Mouse (Mus musculus): ENCODE data around the gene Gm49711. TPM values are rescaled to one million over a fixed set of nuclear protein-coding genes. Genes with fewer than 3 reads are reported as not detected.

The Gm49711 gene
- polyA plus RNA-seq, 1 experiment from 2014 or later: 0.15 TPM

DNA sequence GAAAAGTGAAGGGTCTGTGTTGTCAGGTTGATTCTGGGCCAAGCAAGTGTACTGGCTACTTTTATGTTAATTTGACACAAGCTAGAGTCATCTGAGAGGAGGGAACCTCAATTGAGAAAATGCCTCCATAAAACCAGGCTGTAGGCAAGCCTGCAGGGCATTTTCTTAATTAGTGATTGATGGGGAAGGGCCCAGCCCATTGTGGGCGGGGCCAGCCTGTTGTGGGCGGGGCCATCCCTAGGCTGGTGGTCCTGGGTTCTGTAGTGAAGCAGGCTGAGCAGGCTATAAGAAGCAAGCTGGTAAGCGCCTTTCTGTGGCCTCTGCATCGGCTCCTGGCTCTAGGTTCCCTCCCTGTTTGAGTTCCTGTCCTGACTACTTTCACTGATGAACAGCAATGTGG, 69.1 kb downstream of the Gm49711 start:
- Histone ChIP-seq H3K4me2 (no peak overlapping the region), H3K4me3 (no peak overlapping the region), H3K9me3 (replicated peaks) (peaks cover 13% of the 10 kb centered on the region), H3K36me3 (no peaks in the 10 kb centered on the region), H3K27me3 (replicated peaks) (no peaks in the 10 kb centered on the region), H3K4me1 (replicated peaks) (0 out of 2 replicates have a peak, but pooled peaks cover 7% of the 10 kb centered on the region), H3K27ac (ENCODE audit: poor library complexity, severe bottlenecking) (no peak overlapping the region), H3K9ac (no peak overlapping the region)
- 52% methylated on average over 4 of the region's 4 CpGs for WGBS
- no peak for ATAC-seq (ENCODE audit: insufficient number of reproducible peaks, low FRiP score)

DNA sequence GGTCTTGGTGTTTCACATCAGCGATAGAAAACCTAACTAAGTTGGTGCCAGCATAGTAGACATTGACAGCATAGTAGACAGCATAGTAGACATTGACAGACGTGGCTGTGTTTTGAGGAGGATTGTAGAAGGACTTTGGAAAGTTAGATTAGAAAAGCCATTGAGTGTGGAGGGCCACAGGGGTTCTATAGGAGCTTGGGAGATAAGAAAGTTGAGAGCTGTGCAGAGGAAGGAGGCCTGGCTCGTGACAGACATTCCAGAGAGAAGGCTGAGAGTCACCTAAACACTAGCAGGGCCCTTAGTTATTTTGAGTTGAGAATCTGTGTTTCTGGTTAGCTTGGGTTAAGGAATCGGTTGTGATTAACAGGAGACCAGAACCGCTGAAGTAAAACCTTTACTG, 69.5 kb downstream of the Gm49711 start:
- Histone ChIP-seq H3K27ac (ENCODE audit: poor library complexity, severe bottlenecking) (no peak overlapping the region), H3K27me3 (replicated peaks) (no peaks in the 10 kb centered on the region), H3K4me2 (no peak overlapping the region), H3K9me3 (replicated peaks) (peaks cover 13% of the 10 kb centered on the region), H3K4me3 (no peak overlapping the region), H3K9ac (no peak overlapping the region), H3K4me1 (replicated peaks) (0 out of 2 replicates have a peak, but pooled peaks cover 7% of the 10 kb centered on the region), H3K36me3 (no peaks in the 10 kb centered on the region)
- no peak for ATAC-seq (ENCODE audit: insufficient number of reproducible peaks, low FRiP score)
- 59% methylated on average over 5 of the region's 5 CpGs for WGBS

DNA sequence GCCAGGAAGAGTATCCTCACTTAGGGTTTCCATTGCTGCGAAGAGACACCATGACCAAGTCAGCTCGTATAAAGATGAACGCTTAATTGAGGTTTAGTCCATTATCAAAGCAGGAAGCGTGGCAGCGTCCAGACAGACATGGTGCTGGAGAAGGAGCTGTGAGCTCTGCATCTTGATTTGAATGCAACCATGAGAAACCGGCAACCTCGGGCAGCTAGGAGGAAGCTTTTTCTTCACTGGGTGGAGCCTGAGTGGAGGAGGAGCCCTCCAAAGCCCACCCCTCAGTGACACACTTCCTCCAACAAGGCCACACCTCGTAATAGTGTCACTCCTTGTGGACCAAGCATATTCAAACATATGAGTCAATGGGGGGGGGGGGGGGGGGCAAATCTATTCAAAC, 71.7 kb downstream of the Gm49711 start:
- no peak for ATAC-seq (ENCODE audit: insufficient number of reproducible peaks, low FRiP score)
- Histone ChIP-seq H3K9ac (no peak overlapping the region), H3K4me2 (no peak overlapping the region), H3K4me3 (no peak overlapping the region), H3K27ac (ENCODE audit: poor library complexity, severe bottlenecking) (no peak overlapping the region), H3K9me3 (replicated peaks) (peaks cover 4% of the 10 kb centered on the region; the same call in 1 of the 2 replicates), H3K4me1 (replicated peaks) (0 out of 2 replicates have a peak, but pooled peaks cover 7% of the 10 kb centered on the region), H3K27me3 (replicated peaks) (no peaks in the 10 kb centered on the region), H3K36me3 (no peaks in the 10 kb centered on the region)
- 87% methylated on average over 8 of the region's 8 CpGs for WGBS

DNA sequence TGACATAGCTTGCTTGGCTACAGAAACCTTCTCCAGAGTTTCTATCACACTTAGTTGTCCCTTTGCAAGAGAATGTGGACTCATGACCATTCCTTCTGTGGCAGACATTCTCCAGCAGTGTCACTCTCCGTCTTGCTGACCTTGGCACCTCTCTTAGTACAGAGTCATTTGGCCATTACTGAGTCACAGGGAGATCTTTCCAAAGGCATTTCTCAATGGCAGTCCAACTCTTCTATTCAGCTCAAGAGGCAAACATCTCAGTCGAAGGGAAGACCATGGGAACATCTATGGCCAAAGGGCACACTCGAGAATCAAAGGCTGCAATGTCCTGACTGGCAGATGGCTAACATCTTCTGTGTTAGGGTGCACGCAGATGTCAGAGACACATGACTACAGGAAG, 74.4 kb downstream of the Gm49711 start:
- H3K9ac ChIP-seq: no peak overlapping the region
- H3K4me3 ChIP-seq: no peak overlapping the region
- no peaks in the 10 kb centered on the region for H3K36me3 ChIP-seq
- 0 out of 2 replicates have a peak, but pooled peaks cover 3% of the 10 kb centered on the region for H3K4me1 ChIP-seq (replicated peaks)
- no peak for ATAC-seq (ENCODE audit: insufficient number of reproducible peaks, low FRiP score)
- H3K4me2 ChIP-seq: no peak overlapping the region
- 72% methylated on average over 4 of the region's 4 CpGs for WGBS
- no peaks in the 10 kb centered on the region for H3K27me3 ChIP-seq (replicated peaks)
- no peak overlapping the region for H3K27ac ChIP-seq (ENCODE audit: poor library complexity, severe bottlenecking)
- 0 out of 2 replicates have a peak, but pooled peaks cover 3% of the 10 kb centered on the region for H3K9me3 ChIP-seq (replicated peaks)

DNA sequence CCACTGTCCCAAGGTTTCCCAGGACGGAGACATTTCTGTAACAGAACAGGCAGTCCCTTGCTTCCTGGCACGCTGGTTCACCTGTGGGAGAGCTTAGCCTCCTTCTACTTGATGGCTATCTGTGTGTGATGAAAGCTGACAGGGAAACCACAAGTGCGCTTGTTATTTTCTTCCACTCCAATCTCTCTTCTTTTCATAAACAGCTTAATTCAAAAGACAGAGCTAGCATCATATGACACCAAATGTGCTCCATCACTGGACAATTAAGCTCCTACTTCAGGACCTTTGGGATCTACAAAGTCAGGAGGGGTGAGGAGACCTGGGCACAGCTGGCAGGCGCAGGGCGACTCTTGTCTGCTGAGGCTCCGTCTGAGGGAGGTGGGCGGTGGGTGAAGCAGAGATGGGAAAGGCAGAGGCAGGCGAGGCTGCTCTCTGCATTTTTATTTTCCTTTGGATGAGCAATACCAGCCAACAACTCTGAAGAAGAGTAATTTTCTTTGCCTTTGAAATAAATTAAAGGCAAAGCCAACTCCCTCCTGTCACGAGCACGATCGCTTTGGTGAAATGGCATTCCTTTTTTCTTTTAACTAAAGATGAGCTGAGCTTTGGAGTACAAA, 76.1 kb downstream of the Gm49711 start:
- peaks cover 2% of the 10 kb centered on the region; the same call in 1 of the 2 replicates for H3K4me1 ChIP-seq (replicated peaks)
- no peak overlapping the region for H3K27ac ChIP-seq (ENCODE audit: poor library complexity, severe bottlenecking)
- 0 out of 2 replicates have a peak, but pooled peaks cover 3% of the 10 kb centered on the region for H3K9me3 ChIP-seq (replicated peaks)
- H3K36me3 ChIP-seq: no peaks in the 10 kb centered on the region
- WGBS: 85% methylated on average over 11 of the region's 11 CpGs
- no peaks in the 10 kb centered on the region for H3K27me3 ChIP-seq (replicated peaks)
- no peak overlapping the region for H3K9ac ChIP-seq
- ATAC-seq (ENCODE audit: insufficient number of reproducible peaks, low FRiP score): no peak
- H3K4me3 ChIP-seq: no peak overlapping the region
- H3K4me2 ChIP-seq: no peak overlapping the region

DNA sequence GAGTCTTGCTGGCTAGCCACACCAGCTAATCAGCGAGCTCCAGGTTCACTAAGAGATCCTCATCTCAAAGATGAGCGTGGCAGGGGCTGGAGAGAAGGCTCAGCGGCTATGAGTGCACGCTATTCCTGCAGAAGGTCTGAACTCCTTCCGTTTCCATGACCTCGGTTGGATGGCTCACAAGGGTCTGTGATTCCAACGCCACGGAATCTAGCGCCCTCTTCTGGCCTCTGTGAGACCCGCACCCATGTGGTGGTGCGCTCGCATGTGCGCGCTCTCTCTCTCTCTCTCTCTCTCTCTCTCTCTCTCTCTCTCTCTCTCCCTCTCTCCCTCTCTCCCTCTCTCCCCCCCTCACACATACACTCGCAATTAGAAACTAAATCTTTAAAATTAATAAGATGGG, 78.2 kb downstream of the Gm49711 start:
- WGBS: 86% methylated on average over 15 of the region's 15 CpGs

DNA sequence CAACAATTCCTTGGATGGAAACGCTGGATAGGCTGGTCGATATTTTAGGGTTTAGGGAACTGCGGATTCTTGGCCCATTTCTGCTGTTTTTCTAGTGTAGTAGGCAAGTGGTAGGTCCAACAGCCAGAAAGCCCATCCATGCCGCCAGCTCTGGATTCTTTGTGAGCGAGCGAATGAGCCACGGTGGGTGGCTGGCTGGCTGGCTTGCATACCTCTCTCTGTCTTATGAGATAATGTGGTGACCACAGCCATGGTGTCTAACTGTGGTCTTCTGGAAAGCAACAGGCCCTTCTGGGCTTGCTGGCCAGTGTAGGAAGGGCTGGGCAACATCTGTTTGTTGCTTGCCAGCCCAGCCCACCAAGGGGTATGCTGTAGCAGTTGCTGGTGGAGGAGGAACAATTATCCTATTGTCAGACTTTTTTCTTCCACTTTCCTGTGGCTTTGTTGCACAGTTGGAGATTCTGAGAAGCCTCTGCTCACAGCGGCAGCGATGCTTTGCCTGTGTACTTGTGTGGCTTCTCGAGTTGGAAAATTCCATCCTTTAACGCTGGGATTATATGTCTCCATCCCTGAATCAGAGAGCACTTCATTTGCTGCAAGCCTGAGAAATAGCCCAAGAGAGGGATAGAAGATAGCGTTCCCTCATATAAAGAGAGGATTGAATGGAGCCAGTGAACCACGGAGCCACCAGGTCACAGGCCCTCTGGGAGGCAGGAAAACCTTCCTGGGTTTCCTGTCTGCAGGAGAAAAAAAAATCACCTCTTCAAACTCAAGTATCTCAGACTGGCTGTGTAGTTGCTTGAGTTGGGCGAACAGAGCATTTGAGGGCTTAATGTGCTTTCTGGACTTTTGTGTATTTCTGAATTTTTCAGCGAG, 81.5 kb downstream of the Gm49711 start:
- no peak overlapping the region for H3K9ac ChIP-seq
- no peaks in the 10 kb centered on the region for H3K27me3 ChIP-seq (replicated peaks)
- no peaks in the 10 kb centered on the region for H3K36me3 ChIP-seq
- no peak overlapping the region for H3K4me2 ChIP-seq
- WGBS: 60% methylated on average over 15 of the region's 15 CpGs
- peaks cover 6% of the 10 kb centered on the region; the same call in 1 of the 2 replicates for H3K9me3 ChIP-seq (replicated peaks)
- no peak for ATAC-seq (ENCODE audit: insufficient number of reproducible peaks, low FRiP score)
- no peak overlapping the region for H3K4me3 ChIP-seq
- peaks cover 14% of the 10 kb centered on the region; the same call in 1 of the 2 replicates for H3K4me1 ChIP-seq (replicated peaks)
- no peak overlapping the region for H3K27ac ChIP-seq (ENCODE audit: poor library complexity, severe bottlenecking)

More for the DNA sequence above, 78.2 kb downstream of the Gm49711 start:
- Histone ChIP-seq H3K4me1 (replicated peaks) (peaks cover 10% of the 10 kb centered on the region; the same call in 1 of the 2 replicates), H3K4me3 (no peak overlapping the region), H3K36me3 (no peaks in the 10 kb centered on the region), H3K9me3 (replicated peaks) (0 out of 2 replicates have a peak, but pooled peaks cover 3% of the 10 kb centered on the region), H3K27me3 (replicated peaks) (no peaks in the 10 kb centered on the region), H3K4me2 (no peak overlapping the region), H3K27ac (ENCODE audit: poor library complexity, severe bottlenecking) (no peak overlapping the region), H3K9ac (no peak overlapping the region)
- no peak for ATAC-seq (ENCODE audit: insufficient number of reproducible peaks, low FRiP score)

DNA sequence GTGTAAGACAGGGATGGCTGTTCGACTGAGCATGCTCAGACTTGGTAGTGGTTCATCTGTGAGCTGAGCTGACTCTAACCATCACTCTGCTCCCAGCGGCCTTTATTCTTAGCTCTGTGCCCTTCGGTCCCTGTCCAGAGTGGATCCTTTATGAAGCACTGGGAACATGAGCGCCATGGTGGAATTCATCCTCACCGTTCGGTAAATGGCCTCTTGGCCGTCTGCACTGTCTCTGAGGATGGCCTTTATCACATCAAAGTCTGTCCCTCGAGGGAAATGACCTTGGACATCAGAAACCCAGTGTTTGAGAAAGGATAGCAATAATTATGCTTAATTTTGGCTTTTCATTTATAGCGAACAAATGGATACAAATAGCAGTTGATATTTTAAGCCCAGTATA, 82.2 kb downstream of the Gm49711 start:
- Histone ChIP-seq H3K4me1 (replicated peaks) (peaks cover 14% of the 10 kb centered on the region; the same call in 1 of the 2 replicates), H3K27me3 (replicated peaks) (no peaks in the 10 kb centered on the region), H3K4me2 (no peak overlapping the region), H3K36me3 (no peaks in the 10 kb centered on the region), H3K27ac (ENCODE audit: poor library complexity, severe bottlenecking) (no peak overlapping the region), H3K9me3 (replicated peaks) (peaks cover 6% of the 10 kb centered on the region; the same call in 1 of the 2 replicates), H3K9ac (no peak overlapping the region), H3K4me3 (no peak overlapping the region)
- WGBS: 74% methylated on average over 9 of the region's 9 CpGs
- ATAC-seq (ENCODE audit: insufficient number of reproducible peaks, low FRiP score): no peak

DNA sequence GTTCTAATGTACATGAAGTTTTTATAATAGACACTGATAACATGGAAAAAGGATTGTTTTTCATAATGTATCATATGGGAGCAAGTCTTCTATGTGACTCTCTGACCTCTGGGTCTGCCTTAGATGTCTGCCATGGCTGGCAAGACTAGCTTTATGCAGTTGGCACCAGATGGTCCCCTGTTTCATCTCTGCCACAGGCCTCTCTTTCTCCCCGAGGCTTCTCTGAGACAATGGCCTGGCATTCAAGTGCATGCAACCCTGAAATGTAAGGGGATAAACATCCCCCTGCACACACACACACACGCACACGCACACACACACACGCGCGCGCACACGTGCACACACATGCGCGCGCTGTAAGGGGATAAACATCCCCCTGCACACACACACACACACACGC, 82.9 kb downstream of the Gm49711 start:
- H3K4me3 ChIP-seq: no peak overlapping the region
- H3K9ac ChIP-seq: no peak overlapping the region
- 94% methylated on average over 12 of the region's 12 CpGs for WGBS
- no peaks in the 10 kb centered on the region for H3K27me3 ChIP-seq (replicated peaks)
- ATAC-seq (ENCODE audit: insufficient number of reproducible peaks, low FRiP score): no peak
- no peak overlapping the region for H3K4me2 ChIP-seq
- peaks cover 14% of the 10 kb centered on the region; the same call in 1 of the 2 replicates for H3K4me1 ChIP-seq (replicated peaks)
- H3K36me3 ChIP-seq: no peaks in the 10 kb centered on the region
- no peak overlapping the region for H3K27ac ChIP-seq (ENCODE audit: poor library complexity, severe bottlenecking)
- peaks cover 6% of the 10 kb centered on the region; the same call in 1 of the 2 replicates for H3K9me3 ChIP-seq (replicated peaks)

DNA sequence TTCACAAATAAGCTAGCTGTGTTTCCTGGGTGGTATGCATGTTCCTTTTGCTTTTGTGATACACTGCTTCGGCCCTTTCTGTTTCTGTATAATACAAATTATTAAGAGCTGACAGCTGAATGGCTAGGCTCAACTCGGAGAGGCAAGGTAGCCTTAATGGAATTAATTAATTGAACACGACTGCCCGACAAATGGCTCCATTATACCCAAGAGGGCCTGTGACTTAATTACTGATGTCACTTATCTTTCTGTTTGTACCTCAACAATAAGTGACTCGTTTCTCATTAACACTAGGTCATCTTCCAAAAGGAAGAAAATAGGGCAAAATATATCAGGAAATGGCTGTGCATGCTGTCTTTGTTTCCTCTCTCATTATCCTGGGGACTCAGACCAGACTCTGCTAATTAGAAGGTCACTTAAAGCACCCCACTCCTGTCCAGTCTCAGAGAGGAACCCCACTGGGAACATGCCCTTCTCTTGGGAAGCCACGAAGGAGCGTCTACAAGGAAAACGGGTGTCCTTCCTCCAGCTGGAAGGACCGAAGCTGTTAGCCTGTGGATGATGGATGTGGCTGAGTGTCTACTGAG, 84.4 kb downstream of the Gm49711 start:
- ATAC-seq (ENCODE audit: insufficient number of reproducible peaks, low FRiP score): no peak
- Histone ChIP-seq H3K4me2 (no peak overlapping the region), H3K27ac (ENCODE audit: poor library complexity, severe bottlenecking) (no peak overlapping the region), H3K9me3 (replicated peaks) (peaks cover 2% of the 10 kb centered on the region; the same call in 1 of the 2 replicates), H3K4me3 (no peak overlapping the region), H3K9ac (no peak overlapping the region), H3K4me1 (replicated peaks) (peaks cover 14% of the 10 kb centered on the region; the same call in 1 of the 2 replicates), H3K36me3 (no peaks in the 10 kb centered on the region), H3K27me3 (replicated peaks) (no peaks in the 10 kb centered on the region)
- WGBS: 75% methylated on average over 9 of the region's 9 CpGs
